Mouse (Mus musculus) heart, embryonic 14.5 days (tissue): ENCODE data around the gene Kdelc2. TPM values are rescaled to one million over a fixed set of nuclear protein-coding genes. Genes with fewer than 3 reads are reported as not detected.

Experiments
- ATAC-seq: fragments of 200-750 bp; cut with Nextera tagmentation; 2 replicates; pipeline ENCODE4 v1.8.0; 2017; ENCODE audit warnings: low read depth, moderate TSS enrichment; ENCODE audit not compliant: insufficient number of reproducible peaks, insufficient read depth, low FRiP score
- H3K27ac ChIP-seq, 2 experiments: fragments of 200-500 bp in 1 of 2; fragments of 300-500 bp in 1 of 2; sonication (generic) in 1 of 2; replicated peaks in 1 of 2; 2 replicates each; pipeline ENCODE4 v1.5.1; 2012 to 2014; ENCODE audit warnings: low read depth in 2 of 2, low read length in 2 of 2, control low read depth in 1 of 2, mild to moderate bottlenecking in 1 of 2, mixed read lengths in 1 of 2; ENCODE audit not compliant: control insufficient read depth in 1 of 2, insufficient read depth in 1 of 2
- H3K27me3 ChIP-seq: fragments of 300-500 bp; sonication (generic); 2 replicates; pipeline ENCODE4 v1.6.1; 2014; ENCODE audit warnings: mild to moderate bottlenecking, low read length, control low read depth; ENCODE audit not compliant: control insufficient read depth, insufficient read depth
- H3K36me3 ChIP-seq: fragments of 300-500 bp; sonication (generic); 2 replicates; pipeline ENCODE4 v1.6.1; 2014; ENCODE audit warnings: mild to moderate bottlenecking, control low read depth, low read length, mixed read lengths; ENCODE audit not compliant: control insufficient read depth, insufficient read depth
- H3K4me1 ChIP-seq, 2 experiments: fragments of 200-500 bp in 1 of 2; fragments of 300-500 bp in 1 of 2; sonication (generic) in 1 of 2; 2 replicates each; pipeline ENCODE4 v1.6.1; 2012 to 2014; ENCODE audit warnings: low read length in 2 of 2, control low read depth in 1 of 2, mixed read lengths in 1 of 2; ENCODE audit not compliant: control insufficient read depth in 2 of 2, insufficient read depth in 2 of 2
- H3K4me2 ChIP-seq: fragments of 300-500 bp; sonication (generic); 2 replicates; pipeline ENCODE4 v1.6.1; 2014; ENCODE audit warnings: mild to moderate bottlenecking, low read length
- H3K4me3 ChIP-seq, 2 experiments: fragments of 200-500 bp in 1 of 2; fragments of 300-500 bp in 1 of 2; sonication (generic) in 1 of 2; 2 replicates each; pipeline ENCODE4 v1.5.1; 2012 to 2014; ENCODE audit warnings: low read length in 2 of 2, mild to moderate bottlenecking in 2 of 2, control low read depth in 1 of 2, low read depth in 1 of 2, moderate library complexity in 1 of 2; ENCODE audit not compliant: control insufficient read depth in 1 of 2, insufficient read depth in 1 of 2
- H3K9ac ChIP-seq: fragments of 300-500 bp; sonication (generic); 2 replicates; pipeline ENCODE4 v1.6.1; 2014; ENCODE audit warnings: mild to moderate bottlenecking, low read length
- H3K9me3 ChIP-seq: fragments of 300-500 bp; sonication (generic); 2 replicates; pipeline ENCODE4 v1.6.1; 2016; ENCODE audit warnings: low read length, control low read depth; ENCODE audit not compliant: control insufficient read depth
- WGBS: fragments of 180-500 bp; shearing (Covaris S2); extraction: QIAGEN DNeasy Blood & Tissue Kit; methylation state at CpG from one replicate; pipeline ENCODE4 v1.1.7; 2014; 5-methylcytosine and 5-hydroxymethylcytosine counted together
- polyA plus RNA-seq: library from polyadenylated mRNA; unstranded; fragments of >200 nt; fragmentation: Nextera tagmentation; extraction: Ambion mirVana; gene quantifications from 2 replicates; pipeline ENCODE4 v1.2.1, GENCODE M21; 2014

Kdelc2 gene
- polyA plus RNA-seq, 1 experiment from 2014 or later = 26.3 TPM

- no peaks in the 10 kb centered on the region for H3K27me3 ChIP-seq
Observed at GRCm38 (mm10) chr9:53387431-53387830, 3.6 kb downstream of the Kdelc2 start.

GRCm38 (mm10) chr9:53389109-53389508 is 5.3 kb downstream of the Kdelc2 start:
- 86% methylated on average over 3 of the region's 3 CpGs for WGBS
- no peak overlapping the region for H3K4me3 ChIP-seq
- no peak overlapping the region for H3K9ac ChIP-seq
- ATAC-seq = no peak
- H3K27ac ChIP-seq = no peak overlapping the region
- H3K9me3 ChIP-seq = no peaks in the 10 kb centered on the region
- no peaks in the 10 kb centered on the region for H3K27me3 ChIP-seq
- H3K4me2 ChIP-seq = no peak overlapping the region
- H3K36me3 ChIP-seq = peaks cover 24% of the 10 kb centered on the region
- peaks cover 0 to 9% of the 10 kb centered on the region in 2 experiments; a peak in 1 of 4 replicates for H3K4me1 ChIP-seq

More at GRCm38 (mm10) chr9:53387431-53387830, 3.6 kb downstream of the Kdelc2 start:
- no peak for ATAC-seq
- H3K4me3 ChIP-seq = no peak overlapping the region
- 77% methylated on average over 2 of the region's 2 CpGs for WGBS
- no peaks in the 10 kb centered on the region for H3K9me3 ChIP-seq
- no peak overlapping the region for H3K9ac ChIP-seq
- H3K4me1 ChIP-seq = peaks cover 0 to 9% of the 10 kb centered on the region in 2 experiments; a peak in 1 of 4 replicates
- peaks cover 24% of the 10 kb centered on the region for H3K36me3 ChIP-seq
- H3K27ac ChIP-seq = no peak overlapping the region
- H3K4me2 ChIP-seq = no peak overlapping the region

GRCm38 (mm10) chr9:53390136-53390535 is 6.3 kb downstream of the Kdelc2 start:
- no peaks in the 10 kb centered on the region for H3K27me3 ChIP-seq
- no peaks in the 10 kb centered on the region for H3K9me3 ChIP-seq
- no peak overlapping the region for H3K27ac ChIP-seq
- H3K4me1 ChIP-seq = peaks cover 0 to 5% of the 10 kb centered on the region in 2 experiments; a peak in 1 of 4 replicates
- no peak overlapping the region for H3K4me3 ChIP-seq
- 69% methylated on average over 7 of the region's 7 CpGs for WGBS
- no peak overlapping the region for H3K4me2 ChIP-seq
- no peak for ATAC-seq
- H3K9ac ChIP-seq = no peak overlapping the region
- peaks cover 24% of the 10 kb centered on the region for H3K36me3 ChIP-seq

- Histone ChIP-seq H3K9ac (no peak overlapping the region), H3K9me3 (no peaks in the 10 kb centered on the region), H3K4me2 (no peak overlapping the region), H3K4me3 (no peak overlapping the region), H3K27ac (no peak overlapping the region), H3K36me3 (peaks cover 8% of the 10 kb centered on the region), H3K4me1 (peaks cover 4 to 5% of the 10 kb centered on the region in 2 experiments; a peak in 1 of 4 replicates), H3K27me3 (no peaks in the 10 kb centered on the region)
- WGBS = 75% methylated on average over 13 of the region's 13 CpGs
- ATAC-seq = no peak
Observed at GRCm38 (mm10) chr9:53397685-53398387, 14.0 kb downstream of the Kdelc2 start.

- Histone ChIP-seq H3K4me2 (no peak overlapping the region), H3K4me3 (no peak overlapping the region), H3K9me3 (no peaks in the 10 kb centered on the region), H3K4me1 (peaks cover 5 to 6% of the 10 kb centered on the region in 2 experiments; a peak in 1 of 4 replicates), H3K27ac (no peak overlapping the region), H3K36me3 (peaks cover 8% of the 10 kb centered on the region), H3K9ac (no peak overlapping the region), H3K27me3 (no peaks in the 10 kb centered on the region)
- 10% methylated on average over 5 of the region's 5 CpGs for WGBS
- no peak for ATAC-seq
Observed at GRCm38 (mm10) chr9:53398388-53398700, 14.5 kb downstream of the Kdelc2 start.

- Histone ChIP-seq H3K27ac (no peak overlapping the region), H3K36me3 (peaks cover 8% of the 10 kb centered on the region), H3K4me3 (no peak overlapping the region), H3K4me1 (peaks cover 5 to 8% of the 10 kb centered on the region in 2 experiments; a peak in 3 of 4 replicates), H3K9me3 (no peaks in the 10 kb centered on the region), H3K9ac (no peak overlapping the region), H3K27me3 (no peaks in the 10 kb centered on the region), H3K4me2 (no peak overlapping the region)
- WGBS = 88% methylated on average over 8 of the region's 8 CpGs
- no peak for ATAC-seq
Observed at GRCm38 (mm10) chr9:53399537-53399936, 15.7 kb downstream of the Kdelc2 start.

- no peaks in the 10 kb centered on the region for H3K9me3 ChIP-seq
- peaks cover 9 to 13% of the 10 kb centered on the region in 2 experiments; a peak in 3 of 4 replicates for H3K4me1 ChIP-seq
- H3K36me3 ChIP-seq = peaks cover 8% of the 10 kb centered on the region; the same call in 1 of the 2 replicates
- WGBS = 94% methylated on average over 4 of the region's 4 CpGs
- no peak overlapping the region for H3K9ac ChIP-seq
- no peaks in the 10 kb centered on the region for H3K27me3 ChIP-seq
- H3K4me3 ChIP-seq = no peak overlapping the region
- no peak overlapping the region for H3K4me2 ChIP-seq
- no peak for ATAC-seq
- H3K27ac ChIP-seq = no peak overlapping the region
Observed at GRCm38 (mm10) chr9:53400696-53401095, 16.9 kb downstream of the Kdelc2 start.
